Mouse (Mus musculus): ENCODE measurements at regions not wholly inside any gene's neighbourhood (a gene's known extent, or its start where the extent isn't known, plus 50 kb on each side); places are given as distances from the start of the nearest gene placed in this dataset.

GRCm38 (mm10) chr4:153885836-153886235 lies 71.2 kb upstream of the A430005L14Rik start:
- no peak overlapping the region for H3K27ac ChIP-seq
- ATAC-seq (ENCODE audit: insufficient read depth, low FRiP score, low read depth) = no peak
- 60% methylated on average over 6 of the region's 6 CpGs for WGBS
- H3K27me3 ChIP-seq (replicated peaks) = no peaks in the 10 kb centered on the region
- no peak overlapping the region for H3K4me2 ChIP-seq
- H3K9ac ChIP-seq = no peak overlapping the region
- H3K4me1 ChIP-seq = no peaks in the 10 kb centered on the region
- no peaks in the 10 kb centered on the region for H3K36me3 ChIP-seq
- no peaks in the 10 kb centered on the region for H3K9me3 ChIP-seq
- no peak overlapping the region for H3K4me3 ChIP-seq (replicated peaks)

GRCm38 (mm10) chr4:153890130-153890529 lies 66.9 kb upstream of the A430005L14Rik start:
- WGBS = 79% methylated on average over 9 of the region's 9 CpGs
- no peak overlapping the region for H3K9ac ChIP-seq
- H3K9me3 ChIP-seq = no peaks in the 10 kb centered on the region
- no peak overlapping the region for H3K4me2 ChIP-seq
- no peaks in the 10 kb centered on the region for H3K4me1 ChIP-seq
- H3K4me3 ChIP-seq (replicated peaks) = no peak overlapping the region
- H3K27ac ChIP-seq = no peak overlapping the region
- no peak for ATAC-seq (ENCODE audit: insufficient read depth, low FRiP score, low read depth)
- no peaks in the 10 kb centered on the region for H3K27me3 ChIP-seq (replicated peaks)
- H3K36me3 ChIP-seq = no peaks in the 10 kb centered on the region

GRCm38 (mm10) chr4:153899721-153900120 lies 57.3 kb upstream of the A430005L14Rik start:
- H3K9me3 ChIP-seq = no peaks in the 10 kb centered on the region
- H3K9ac ChIP-seq = no peak overlapping the region
- WGBS = 80% methylated on average over 7 of the region's 7 CpGs
- ATAC-seq (ENCODE audit: insufficient read depth, low FRiP score, low read depth) = no peak
- no peaks in the 10 kb centered on the region for H3K36me3 ChIP-seq
- no peak overlapping the region for H3K27ac ChIP-seq
- H3K4me3 ChIP-seq (replicated peaks) = no peak overlapping the region
- no peak overlapping the region for H3K4me2 ChIP-seq
- no peaks in the 10 kb centered on the region for H3K4me1 ChIP-seq
- no peaks in the 10 kb centered on the region for H3K27me3 ChIP-seq (replicated peaks)

- no peak for ATAC-seq (ENCODE audit: insufficient read depth, low FRiP score, low read depth)
- no peak overlapping the region for H3K4me2 ChIP-seq
- no peak overlapping the region for H3K4me3 ChIP-seq (replicated peaks)
- no peak overlapping the region for H3K9ac ChIP-seq
- H3K9me3 ChIP-seq = no peaks in the 10 kb centered on the region
- no peaks in the 10 kb centered on the region for H3K36me3 ChIP-seq
- H3K4me1 ChIP-seq = no peaks in the 10 kb centered on the region
- H3K27ac ChIP-seq = no peak overlapping the region
- H3K27me3 ChIP-seq (replicated peaks) = no peaks in the 10 kb centered on the region
- 74% methylated on average over 9 of the region's 9 CpGs for WGBS
These were observed 52.0 kb upstream of the A430005L14Rik start for GRCm38 (mm10) chr4:153905076-153905475.

GRCm38 (mm10) chr4:153905511-153905910 lies 51.5 kb upstream of the A430005L14Rik start:
- no peaks in the 10 kb centered on the region for H3K27me3 ChIP-seq (replicated peaks)
- no peaks in the 10 kb centered on the region for H3K36me3 ChIP-seq
- H3K9me3 ChIP-seq = no peaks in the 10 kb centered on the region
- 44% methylated on average over 7 of the region's 7 CpGs for WGBS
- H3K4me3 ChIP-seq (replicated peaks) = no peak overlapping the region
- H3K27ac ChIP-seq = no peak overlapping the region
- H3K4me2 ChIP-seq = no peak overlapping the region
- no peak for ATAC-seq (ENCODE audit: insufficient read depth, low FRiP score, low read depth)
- H3K4me1 ChIP-seq = no peaks in the 10 kb centered on the region
- no peak overlapping the region for H3K9ac ChIP-seq
